28 mouse cellular contexts compared by ENCODE assay signal in genomic region chr3:55598681-55599080, GRCm38 (mm10).
A peak's percentile ranks its signal among the peaks of the same experiment; 100 is the strongest.
DNase-seq lines count a peak whose midpoint lies in the region; ATAC-seq and TF ChIP-seq lines count a peak whose summit lies in the region.
"Had no signal": no experiment of that assay in that cellular context is flagged by ENCODE, and none has a peak within 500 bp of the region (broad histone marks: within the 10 kb centered on the region; RNA-seq: fewer than 3 reads in every experiment).

No protein-coding gene starts in this region.

- H3K9ac ChIP-seq in embryonic facial prominence, embryonic 11.5 days (replicated peaks; ENCODE audit: low read length): no peak overlapping the region
- no peak overlapping the region for H3K9ac ChIP-seq in limb, embryonic 11.5 days (ENCODE audit: low read length)
- no peak overlapping the region for H3K9ac ChIP-seq in limb, embryonic 14.5 days (ENCODE audit: low read depth, low read length, severe bottlenecking)
- H3K9ac ChIP-seq in midbrain, postnatal 0 days (replicated peaks; ENCODE audit: low read length, poor library complexity, severe bottlenecking): no peak overlapping the region
- H3K9ac ChIP-seq: embryonic facial prominence, embryonic 12.5 days; embryonic facial prominence, embryonic 15.5 days; forebrain, embryonic 12.5 days; heart, embryonic 12.5 days; heart, embryonic 15.5 days; hindbrain, embryonic 14.5 days had no signal

- H3K36me3 ChIP-seq in embryonic facial prominence, embryonic 11.5 days (replicated peaks; ENCODE audit: control insufficient read depth, insufficient read depth, low read depth, low read length): no peaks in the 10 kb centered on the region
- no peaks in the 10 kb centered on the region for H3K36me3 ChIP-seq in limb, embryonic 11.5 days (ENCODE audit: control insufficient read depth, insufficient read depth, low read length)
- no peaks in the 10 kb centered on the region for H3K36me3 ChIP-seq in limb, embryonic 14.5 days (ENCODE audit: control insufficient read depth, insufficient read depth, low read length)
- no peaks in the 10 kb centered on the region for H3K36me3 ChIP-seq in midbrain, postnatal 0 days (ENCODE audit: insufficient read depth, low read length)
- H3K36me3 ChIP-seq: embryonic facial prominence, embryonic 12.5 days; embryonic facial prominence, embryonic 15.5 days; forebrain, embryonic 12.5 days; heart, embryonic 12.5 days; heart, embryonic 15.5 days had no signal

- H3K9me3 ChIP-seq in embryonic facial prominence, embryonic 11.5 days (replicated peaks; ENCODE audit: control insufficient read depth, low read length): no peaks in the 10 kb centered on the region
- no peaks in the 10 kb centered on the region for H3K9me3 ChIP-seq in limb, embryonic 11.5 days (ENCODE audit: control insufficient read depth, low read length)
- H3K9me3 ChIP-seq in limb, embryonic 14.5 days (ENCODE audit: control insufficient read depth, low read length): no peaks in the 10 kb centered on the region
- H3K9me3 ChIP-seq in midbrain, postnatal 0 days (ENCODE audit: low read length): no peaks in the 10 kb centered on the region
- H3K9me3 ChIP-seq: embryonic facial prominence, embryonic 12.5 days; embryonic facial prominence, embryonic 15.5 days; forebrain, embryonic 12.5 days; heart, embryonic 12.5 days; heart, embryonic 15.5 days had no signal

- H3K4me3 ChIP-seq in embryonic facial prominence, embryonic 11.5 days (ENCODE audit: low read depth, low read length): no peak overlapping the region
- H3K4me3 ChIP-seq in limb, embryonic 11.5 days (ENCODE audit: low read depth, low read length): no peak overlapping the region
- no peak overlapping the region for H3K4me3 ChIP-seq in limb, embryonic 14.5 days (replicated peaks; ENCODE audit: low read length)
- H3K4me3 ChIP-seq in midbrain, postnatal 0 days (ENCODE audit: low read depth, low read length): no peak overlapping the region
- H3K4me3 ChIP-seq: embryonic facial prominence, embryonic 12.5 days; embryonic facial prominence, embryonic 15.5 days; erythroblast, embryonic 14.5 days; forebrain, embryonic 12.5 days; heart, embryonic 12.5 days; heart, embryonic 15.5 days had no signal

- no peak for TF ChIP-seq POLR2A in limb, embryonic 14.5 days (IDR thresholded peaks at IDR 0.05; ENCODE audit: borderline replicate concordance, extremely low read depth, insufficient read depth, insufficient read length)

- H3K27me3 ChIP-seq in embryonic facial prominence, embryonic 11.5 days (ENCODE audit: control insufficient read depth, insufficient read depth, low read length): no peaks in the 10 kb centered on the region
- H3K27me3 ChIP-seq in limb, embryonic 11.5 days (ENCODE audit: control insufficient read depth, insufficient read depth, low read length): no peaks in the 10 kb centered on the region
- H3K27me3 ChIP-seq in limb, embryonic 14.5 days (ENCODE audit: control insufficient read depth, insufficient read depth, low read length): no peaks in the 10 kb centered on the region
- H3K27me3 ChIP-seq in midbrain, postnatal 0 days (ENCODE audit: insufficient read depth, low read length): no peaks in the 10 kb centered on the region
- H3K27me3 ChIP-seq: embryonic facial prominence, embryonic 12.5 days; embryonic facial prominence, embryonic 15.5 days; forebrain, embryonic 12.5 days; heart, embryonic 12.5 days; heart, embryonic 15.5 days; Patski had no signal

- DNase-seq in urinary bladder, postnatal 4 days (ENCODE audit: low spot score in 2 of 2): peak; percentile 7 to 8
- DNase-seq in urinary bladder, postnatal 14 days (ENCODE audit: low spot score): no peak
- DNase-seq in embryonic facial prominence, embryonic 11.5 days (ENCODE audit: low spot score): peak; percentile 55
- peak; percentile 41 for DNase-seq in limb, embryonic 11.5 days (ENCODE audit: low spot score)
- no peak for DNase-seq in limb, embryonic 14.5 days (ENCODE audit: low spot score)
- no peak for DNase-seq in cerebellum, postnatal 4 days (ENCODE audit: low spot score in 2 of 2)
- no peak for DNase-seq in midbrain, postnatal 0 days (ENCODE audit: low spot score)
- no peak for DNase-seq in spleen, postnatal 14 days (ENCODE audit: low spot score in 2 of 2)
- DNase-seq: adrenal gland, postnatal 10 days; adrenal gland, postnatal 36 days; cerebellum, adult 18-20 months; cerebellum, adult 9-10 months; gastrocnemius, postnatal 10 days; gastrocnemius, postnatal 36 days; heart, postnatal 4 days had no signal

- H3K27ac ChIP-seq in embryonic facial prominence, embryonic 11.5 days (replicated peaks; ENCODE audit: low read depth, low read length): no peak overlapping the region
- peak overlapping the region; percentile 52; the same call in 1 of the 2 replicates for H3K27ac ChIP-seq in limb, embryonic 11.5 days (replicated peaks; ENCODE audit: low read depth, low read length)
- H3K27ac ChIP-seq in limb, embryonic 14.5 days (replicated peaks; ENCODE audit: low read depth, low read length): 0 out of 2 replicates have a peak overlapping the region, but pooled peaks have one; percentile 61
- no peak overlapping the region for H3K27ac ChIP-seq in midbrain, postnatal 0 days (ENCODE audit: low read depth, low read length)
- H3K27ac ChIP-seq: embryonic facial prominence, embryonic 15.5 days; forebrain, embryonic 12.5 days; heart, embryonic 15.5 days; hindbrain, embryonic 14.5 days; hindbrain, postnatal 0 days had no signal

- ATAC-seq in embryonic facial prominence, embryonic 11.5 days (replicated peaks; ENCODE audit: insufficient number of reproducible peaks, low FRiP score, low TSS enrichment, low read depth): no peak
- no peak for ATAC-seq in limb, embryonic 11.5 days (ENCODE audit: insufficient number of reproducible peaks, low FRiP score, low TSS enrichment, low read depth)
- ATAC-seq in limb, embryonic 14.5 days (ENCODE audit: low FRiP score, low read depth): no peak
- no peak for ATAC-seq in midbrain, postnatal 0 days (ENCODE audit: low FRiP score)
- ATAC-seq: CD4-positive, CD25-positive, alpha-beta regulatory T cell, adult 4 months; forebrain, embryonic 16.5 days; inflammation-experienced regulatory T-cells, adult 6 months; intestine, embryonic 16.5 days; Patski had no signal

- TF ChIP-seq CTCF in midbrain, postnatal 0 days (IDR thresholded peaks at IDR 0.05): no peak

- no peak overlapping the region for H3K4me2 ChIP-seq in embryonic facial prominence, embryonic 11.5 days (ENCODE audit: low read depth, low read length)
- H3K4me2 ChIP-seq in limb, embryonic 11.5 days (ENCODE audit: low read depth, severe bottlenecking): no peak overlapping the region
- H3K4me2 ChIP-seq in limb, embryonic 14.5 days (replicated peaks; ENCODE audit: low read depth, low read length, severe bottlenecking): no peak overlapping the region
- no peak overlapping the region for H3K4me2 ChIP-seq in midbrain, postnatal 0 days (ENCODE audit: low read depth, low read length, poor library complexity, severe bottlenecking)
- H3K4me2 ChIP-seq: embryonic facial prominence, embryonic 12.5 days; embryonic facial prominence, embryonic 15.5 days; forebrain, embryonic 12.5 days; heart, embryonic 12.5 days; heart, embryonic 15.5 days; hindbrain, embryonic 14.5 days had no signal

- WGBS in embryonic facial prominence, embryonic 11.5 days: 39% methylated on average over 2 of the region's 2 CpGs
- 13% methylated on average over 2 of the region's 2 CpGs for WGBS in limb, embryonic 11.5 days
- WGBS in limb, embryonic 14.5 days: 21% methylated on average over 2 of the region's 2 CpGs
- 87% methylated on average over 2 of the region's 2 CpGs for WGBS in midbrain, postnatal 0 days

- H3K4me1 ChIP-seq in embryonic facial prominence, embryonic 11.5 days (ENCODE audit: control insufficient read depth, insufficient read depth, low read length): peaks cover 2% of the 10 kb centered on the region
- peaks cover 20% of the 10 kb centered on the region for H3K4me1 ChIP-seq in limb, embryonic 11.5 days (ENCODE audit: control insufficient read depth, insufficient read depth, low read length)
- peaks cover 16% of the 10 kb centered on the region for H3K4me1 ChIP-seq in limb, embryonic 14.5 days (ENCODE audit: control insufficient read depth, insufficient read depth, low read length)
- H3K4me1 ChIP-seq in midbrain, postnatal 0 days (ENCODE audit: insufficient read depth, low read length): no peaks in the 10 kb centered on the region
- H3K4me1 ChIP-seq: forebrain, embryonic 12.5 days had no signal

Comparison
In these comparisons a context has a peak if more than half of its experiments do, and no peak if none do; other contexts are left out.
1. DNase-seq: peak in urinary bladder, postnatal 4 days (2 of 2), embryonic facial prominence, embryonic 11.5 days (single experiment) and limb, embryonic 11.5 days (single experiment); none in urinary bladder, postnatal 14 days (single experiment), limb, embryonic 14.5 days (single experiment), cerebellum, postnatal 4 days (0 of 2), midbrain, postnatal 0 days (single experiment) and spleen, postnatal 14 days (0 of 2).
2. H3K27ac ChIP-seq: peak in limb, embryonic 11.5 days (single experiment) and limb, embryonic 14.5 days (single experiment); none in embryonic facial prominence, embryonic 11.5 days (single experiment) and midbrain, postnatal 0 days (single experiment).